Mouse (Mus musculus) heart, embryonic 14.5 days (tissue): ENCODE data around the gene Ghitm. TPM values are rescaled to one million over a fixed set of nuclear protein-coding genes. Genes with fewer than 3 reads are reported as not detected.

Experiments used
- ATAC-seq: fragments of 200-750 bp; cut with Nextera tagmentation; 2 replicates; pipeline ENCODE4 v1.8.0; 2017; ENCODE audit warnings: low read depth, moderate TSS enrichment; ENCODE audit not compliant: insufficient number of reproducible peaks, insufficient read depth, low FRiP score
- H3K27ac ChIP-seq, 2 experiments: fragments of 200-500 bp in 1 of 2; fragments of 300-500 bp in 1 of 2; sonication (generic) in 1 of 2; replicated peaks in 1 of 2; 2 replicates each; pipeline ENCODE4 v1.5.1; 2012 to 2014; ENCODE audit warnings: low read depth in 2 of 2, low read length in 2 of 2, control low read depth in 1 of 2, mild to moderate bottlenecking in 1 of 2, mixed read lengths in 1 of 2; ENCODE audit not compliant: control insufficient read depth in 1 of 2, insufficient read depth in 1 of 2
- H3K27me3 ChIP-seq: fragments of 300-500 bp; sonication (generic); 2 replicates; pipeline ENCODE4 v1.6.1; 2014; ENCODE audit warnings: mild to moderate bottlenecking, low read length, control low read depth; ENCODE audit not compliant: control insufficient read depth, insufficient read depth
- H3K36me3 ChIP-seq: fragments of 300-500 bp; sonication (generic); 2 replicates; pipeline ENCODE4 v1.6.1; 2014; ENCODE audit warnings: mild to moderate bottlenecking, control low read depth, low read length, mixed read lengths; ENCODE audit not compliant: control insufficient read depth, insufficient read depth
- H3K4me1 ChIP-seq, 2 experiments: fragments of 200-500 bp in 1 of 2; fragments of 300-500 bp in 1 of 2; sonication (generic) in 1 of 2; 2 replicates each; pipeline ENCODE4 v1.6.1; 2012 to 2014; ENCODE audit warnings: low read length in 2 of 2, control low read depth in 1 of 2, mixed read lengths in 1 of 2; ENCODE audit not compliant: control insufficient read depth in 2 of 2, insufficient read depth in 2 of 2
- H3K4me2 ChIP-seq: fragments of 300-500 bp; sonication (generic); 2 replicates; pipeline ENCODE4 v1.6.1; 2014; ENCODE audit warnings: mild to moderate bottlenecking, low read length
- H3K4me3 ChIP-seq, 2 experiments: fragments of 200-500 bp in 1 of 2; fragments of 300-500 bp in 1 of 2; sonication (generic) in 1 of 2; 2 replicates each; pipeline ENCODE4 v1.5.1; 2012 to 2014; ENCODE audit warnings: low read length in 2 of 2, mild to moderate bottlenecking in 2 of 2, control low read depth in 1 of 2, low read depth in 1 of 2, moderate library complexity in 1 of 2; ENCODE audit not compliant: control insufficient read depth in 1 of 2, insufficient read depth in 1 of 2
- H3K9ac ChIP-seq: fragments of 300-500 bp; sonication (generic); 2 replicates; pipeline ENCODE4 v1.6.1; 2014; ENCODE audit warnings: mild to moderate bottlenecking, low read length
- H3K9me3 ChIP-seq: fragments of 300-500 bp; sonication (generic); 2 replicates; pipeline ENCODE4 v1.6.1; 2016; ENCODE audit warnings: low read length, control low read depth; ENCODE audit not compliant: control insufficient read depth
- WGBS: fragments of 180-500 bp; shearing (Covaris S2); extraction: QIAGEN DNeasy Blood & Tissue Kit; methylation state at CpG from one replicate; pipeline ENCODE4 v1.1.7; 2014; 5-methylcytosine and 5-hydroxymethylcytosine counted together
- polyA plus RNA-seq: library from polyadenylated mRNA; unstranded; fragments of >200 nt; fragmentation: Nextera tagmentation; extraction: Ambion mirVana; gene quantifications from 2 replicates; pipeline ENCODE4 v1.2.1, GENCODE M21; 2014

Ghitm gene
- polyA plus RNA-seq, 1 experiment from 2014 or later, result 385 TPM

- Histone ChIP-seq H3K4me3 (no peak overlapping the region), H3K9me3 (no peaks in the 10 kb centered on the region), H3K27me3 (peaks cover 27% of the 10 kb centered on the region), H3K4me2 (no peak overlapping the region), H3K27ac (no peak overlapping the region), H3K4me1 (peaks cover 20 to 34% of the 10 kb centered on the region in 2 experiments), H3K36me3 (no peaks in the 10 kb centered on the region), H3K9ac (no peak overlapping the region)
- 86% methylated on average over 3 of the region's 3 CpGs for WGBS
- no peak for ATAC-seq
Observed at GRCm38 (mm10) chr14:37102484-37102883, 32.6 kb downstream of the Ghitm start.

GRCm38 (mm10) chr14:37101531-37101930 is 33.5 kb downstream of the Ghitm start:
- H3K9ac ChIP-seq, result no peak overlapping the region
- no peaks in the 10 kb centered on the region for H3K9me3 ChIP-seq
- H3K27ac ChIP-seq, result no peak overlapping the region
- no peak overlapping the region for H3K4me3 ChIP-seq
- H3K27me3 ChIP-seq, result peaks cover 36% of the 10 kb centered on the region
- no peak for ATAC-seq
- H3K4me1 ChIP-seq, result peaks cover 19 to 33% of the 10 kb centered on the region in 2 experiments
- WGBS, result 51% methylated on average over 5 of the region's 5 CpGs
- H3K36me3 ChIP-seq, result no peaks in the 10 kb centered on the region
- no peak overlapping the region for H3K4me2 ChIP-seq

GRCm38 (mm10) chr14:37097956-37098530 is 37.0 kb downstream of the Ghitm start, which contains the start of gene Cdhr1:
Gene Cdhr1 (minus strand): TSS chr14:37098347.
- Histone ChIP-seq H3K9me3 (no peaks in the 10 kb centered on the region), H3K4me3 (peak within 1 kb of the TSS; percentile 16 to 34; a peak in 3 of 4 replicates), H3K36me3 (no peaks in the 10 kb centered on the region), H3K4me1 (peaks cover 5 to 9% of the 10 kb centered on the region in 2 experiments; a peak in 2 of 4 replicates), H3K4me2 (peak within 1 kb of the TSS; percentile 67), H3K9ac (peak within 1 kb of the TSS; percentile 55), H3K27me3 (peaks cover 50% of the 10 kb centered on the region), H3K27ac (no peak within 1 kb of the TSS)
- ATAC-seq, result 0 out of 2 replicates have a peak, but pooled peaks have one; percentile 18
- WGBS, result under 1% methylated on average over 30 of the region's 30 CpGs

- peaks cover 50% of the 10 kb centered on the region for H3K27me3 ChIP-seq
- no peaks in the 10 kb centered on the region for H3K36me3 ChIP-seq
- ATAC-seq, result no peak
- no peak overlapping the region for H3K4me2 ChIP-seq
- no peak overlapping the region for H3K27ac ChIP-seq
- 72% methylated on average over 4 of the region's 4 CpGs for WGBS
- H3K9me3 ChIP-seq, result no peaks in the 10 kb centered on the region
- H3K9ac ChIP-seq, result no peak overlapping the region
- peaks cover 5 to 9% of the 10 kb centered on the region in 2 experiments; a peak in 2 of 4 replicates for H3K4me1 ChIP-seq
- H3K4me3 ChIP-seq, result no peak overlapping the region
Observed at GRCm38 (mm10) chr14:37095556-37095955, 39.5 kb downstream of the Ghitm start.

GRCm38 (mm10) chr14:37094436-37094835 is 40.6 kb downstream of the Ghitm start:
- H3K27ac ChIP-seq, result no peak overlapping the region
- H3K9me3 ChIP-seq, result no peaks in the 10 kb centered on the region
- peaks cover 43% of the 10 kb centered on the region for H3K27me3 ChIP-seq
- no peaks in the 10 kb centered on the region for H3K36me3 ChIP-seq
- no peak for ATAC-seq
- no peak overlapping the region for H3K4me3 ChIP-seq
- WGBS, result 63% methylated on average over 6 of the region's 6 CpGs
- no peak overlapping the region for H3K4me2 ChIP-seq
- H3K9ac ChIP-seq, result no peak overlapping the region
- H3K4me1 ChIP-seq, result peaks cover 5 to 9% of the 10 kb centered on the region in 2 experiments; a peak in 2 of 4 replicates

- Histone ChIP-seq H3K4me2 (no peak overlapping the region), H3K27me3 (no peaks in the 10 kb centered on the region), H3K27ac (no peak overlapping the region), H3K4me3 (no peak overlapping the region), H3K9me3 (no peaks in the 10 kb centered on the region), H3K4me1 (no peaks in the 10 kb centered on the region), H3K36me3 (no peaks in the 10 kb centered on the region), H3K9ac (no peak overlapping the region)
- ATAC-seq, result no peak
- 22% methylated on average over 4 of the region's 4 CpGs for WGBS
Observed at GRCm38 (mm10) chr14:37083755-37084154, 51.3 kb downstream of the Ghitm start.

GRCm38 (mm10) chr14:37080724-37081123 is 54.3 kb downstream of the Ghitm start:
- H3K27ac ChIP-seq, result no peak overlapping the region
- no peaks in the 10 kb centered on the region for H3K36me3 ChIP-seq
- no peak overlapping the region for H3K4me2 ChIP-seq
- H3K4me3 ChIP-seq, result no peak overlapping the region
- H3K4me1 ChIP-seq, result no peaks in the 10 kb centered on the region
- no peak overlapping the region for H3K9ac ChIP-seq
- ATAC-seq, result no peak
- H3K27me3 ChIP-seq, result no peaks in the 10 kb centered on the region
- WGBS, result 83% methylated on average over 1 of the region's 1 CpGs
- H3K9me3 ChIP-seq, result no peaks in the 10 kb centered on the region
